Mouse (Mus musculus): ENCODE measurements around the gene Arhgef1.

Gene Arhgef1

DNA sequence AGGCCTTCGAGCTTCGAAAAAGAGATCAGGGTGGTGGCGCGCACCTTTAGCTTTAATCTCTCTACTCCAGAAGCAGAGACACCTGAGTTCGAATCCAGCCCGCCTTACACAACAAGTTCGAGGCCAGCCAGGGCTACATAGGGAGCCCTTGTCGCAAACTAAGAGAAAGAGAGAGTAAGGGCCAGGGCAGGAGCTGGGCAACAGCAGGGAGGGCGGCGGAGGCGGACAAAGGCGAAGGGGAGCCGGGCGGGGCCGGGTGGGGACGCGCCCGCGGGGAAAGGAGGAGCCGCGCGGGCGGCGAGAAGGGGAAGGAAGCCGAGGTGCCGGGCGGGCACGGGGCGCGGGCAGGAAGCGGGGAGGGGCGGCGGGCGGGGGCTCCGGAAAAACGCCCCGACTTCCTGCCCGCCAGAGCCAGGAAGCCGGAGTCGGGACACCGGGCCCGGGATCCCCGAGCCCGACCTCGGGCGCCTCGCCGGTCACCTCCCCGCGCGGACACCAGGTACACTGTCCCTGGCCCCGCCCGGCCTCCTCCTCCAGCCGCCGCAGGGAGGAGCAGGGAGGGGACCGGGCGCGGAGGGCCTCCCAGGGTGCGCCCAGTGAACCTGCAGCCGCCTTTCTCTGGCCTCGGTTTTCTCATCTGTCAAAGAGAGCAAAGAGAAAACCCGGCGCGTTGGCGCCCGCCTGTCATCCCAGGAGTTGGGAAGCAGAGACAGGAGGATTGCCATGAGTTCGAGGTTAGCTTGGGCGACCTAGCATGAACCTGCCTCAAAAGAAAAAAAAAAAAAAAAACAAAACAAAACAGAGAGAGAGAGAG lies at the start of gene Arhgef1:
TSS of gene Arhgef1 (plus strand) at position 283 of the 814 bp plus-strand sequence.
- in situ Hi-C loops (cut with MboI) = loop anchor here (5.0 kb wide), 1 partner anchor 64 kb away; no protein-coding TSS in a partner anchor

DNA sequence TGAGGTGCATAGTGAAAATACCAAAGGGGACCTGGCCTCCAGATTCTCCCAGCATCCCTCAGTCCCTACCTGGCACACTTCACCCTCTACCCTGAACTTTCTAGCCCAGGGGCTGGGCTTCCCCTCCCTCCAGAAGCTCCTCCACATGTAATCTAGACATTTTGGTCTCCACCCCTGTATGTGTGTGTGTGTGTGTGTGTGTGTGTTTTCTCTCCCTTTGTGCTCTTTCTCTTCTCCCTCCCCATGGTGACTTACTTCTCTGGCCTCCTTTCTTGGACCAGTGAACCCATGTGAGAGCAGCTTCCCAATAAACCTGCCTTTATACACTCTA lies 49.5 kb upstream of the Arhgef1 start:
- in situ Hi-C loops (cut with MboI) = no loop called here

DNA sequence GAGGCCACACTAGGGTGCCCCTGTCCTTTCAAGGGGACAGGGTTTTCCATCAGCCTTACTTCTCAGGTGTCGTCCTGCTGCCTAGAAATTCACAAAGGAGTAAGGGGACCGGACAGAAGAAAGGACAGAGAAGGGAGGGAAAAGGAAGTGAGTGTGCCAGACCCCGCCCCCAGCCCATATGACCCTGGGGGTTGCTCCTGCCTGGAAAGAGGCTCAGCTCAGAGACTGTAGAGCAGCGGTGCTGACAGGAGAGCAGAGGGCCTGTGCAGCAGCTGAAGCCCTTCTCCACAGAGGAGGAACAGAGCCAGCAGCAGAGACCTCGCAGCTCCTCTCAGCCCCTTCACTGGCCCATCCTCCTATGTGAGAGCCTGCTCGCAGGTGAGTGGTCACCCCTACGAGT lies 49.0 kb upstream of the Arhgef1 start:
- in situ Hi-C loops (cut with MboI) = no loop called here

DNA sequence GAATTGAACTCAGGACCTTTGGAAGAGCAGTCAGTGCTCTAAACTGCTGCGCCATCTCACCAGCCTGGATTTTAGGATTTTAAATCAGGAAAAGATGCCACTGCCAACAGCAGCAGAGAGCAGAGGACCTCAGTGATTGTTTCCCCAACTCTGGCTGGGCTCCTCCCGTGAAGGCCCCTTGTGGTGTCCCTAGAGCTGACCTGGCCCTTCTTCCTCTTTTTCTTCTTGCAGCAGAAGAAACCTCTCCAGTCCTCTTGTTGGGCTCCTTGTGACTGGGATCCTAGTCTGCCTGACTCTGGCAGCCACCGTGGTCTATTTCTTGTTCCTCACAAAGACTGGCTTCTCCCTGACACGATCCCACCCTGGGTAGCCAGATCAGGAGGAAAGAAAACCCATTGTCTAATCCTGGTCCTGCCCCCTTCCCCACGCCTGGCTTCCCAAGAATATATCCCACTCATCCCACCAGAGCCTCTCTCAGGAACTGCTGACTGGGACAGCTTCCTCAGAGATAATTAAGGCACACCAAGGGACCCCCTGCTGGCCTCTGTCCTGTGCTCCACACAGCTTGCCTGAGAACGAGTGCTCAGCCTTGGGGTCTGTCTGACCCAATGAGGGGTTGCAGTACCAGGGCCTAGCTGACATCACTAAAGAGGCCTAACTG lies 46.1 kb upstream of the Arhgef1 start:
- in situ Hi-C loops (cut with MboI) = no loop called here

DNA sequence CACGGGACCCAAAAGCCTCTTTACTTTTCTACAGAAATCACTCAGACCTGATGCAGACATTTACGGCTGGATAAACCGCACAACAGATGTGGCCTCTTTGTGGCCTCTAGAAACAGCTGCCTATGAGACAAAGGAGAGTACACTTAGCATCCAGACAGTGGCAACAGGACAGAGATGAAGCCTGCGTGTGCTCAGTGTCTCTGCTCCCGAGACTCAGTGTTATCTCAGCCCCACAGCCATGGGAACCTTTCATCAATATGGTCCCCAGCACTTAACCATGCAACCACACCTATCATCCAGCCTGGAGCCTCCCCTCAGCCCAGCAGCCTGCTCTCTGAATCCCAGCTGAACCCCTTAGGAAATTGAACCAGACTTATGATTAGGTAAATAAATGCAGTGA lies 43.5 kb upstream of the Arhgef1 start:
- in situ Hi-C loops (cut with MboI) = no loop called here

DNA sequence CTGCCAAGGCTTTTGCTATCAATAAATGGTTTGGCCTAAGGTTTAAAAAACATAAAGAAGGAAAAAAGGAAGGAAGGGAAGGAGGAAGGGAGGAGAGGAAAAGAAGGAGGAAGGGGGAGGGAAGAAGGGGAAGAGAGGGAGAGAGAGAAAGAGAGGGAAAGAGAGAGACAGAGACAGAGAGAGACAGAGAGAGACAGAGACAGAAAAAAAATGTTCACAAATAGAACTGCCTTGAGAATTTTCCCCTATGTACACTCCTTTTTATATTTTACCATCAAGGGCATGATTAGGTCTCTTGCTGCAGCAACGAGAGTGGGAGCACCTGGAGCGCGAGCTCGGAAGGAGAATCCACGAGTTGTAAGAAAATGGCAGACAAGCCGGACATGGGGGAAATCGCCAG lies 40.8 kb upstream of the Arhgef1 start, which contains the start of gene Gm9844:
TSS of gene Gm9844 (plus strand) at position 301 of the 400 bp plus-strand sequence.
- in situ Hi-C loops (cut with MboI) = no loop called here

DNA sequence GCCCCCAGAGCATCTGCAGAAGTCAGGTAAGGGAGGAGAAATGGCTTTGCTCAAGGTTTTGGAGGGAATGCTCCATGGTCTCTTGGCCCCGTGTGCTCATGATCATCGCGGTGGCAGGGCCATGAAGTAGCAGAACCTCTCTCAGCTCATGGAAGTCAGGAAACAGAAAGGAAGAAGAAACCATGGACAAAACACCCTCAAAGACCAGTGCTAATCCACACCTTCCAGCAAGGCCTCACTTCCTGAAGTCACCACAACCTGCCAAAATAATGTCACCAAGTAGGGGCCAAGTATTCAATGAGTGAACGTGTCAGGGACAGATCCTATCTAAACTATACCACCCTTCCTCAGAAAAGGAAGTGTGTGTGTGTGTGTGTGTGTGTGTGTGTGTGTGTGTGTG lies 39.9 kb upstream of the Arhgef1 start:
- in situ Hi-C loops (cut with MboI) = no loop called here

DNA sequence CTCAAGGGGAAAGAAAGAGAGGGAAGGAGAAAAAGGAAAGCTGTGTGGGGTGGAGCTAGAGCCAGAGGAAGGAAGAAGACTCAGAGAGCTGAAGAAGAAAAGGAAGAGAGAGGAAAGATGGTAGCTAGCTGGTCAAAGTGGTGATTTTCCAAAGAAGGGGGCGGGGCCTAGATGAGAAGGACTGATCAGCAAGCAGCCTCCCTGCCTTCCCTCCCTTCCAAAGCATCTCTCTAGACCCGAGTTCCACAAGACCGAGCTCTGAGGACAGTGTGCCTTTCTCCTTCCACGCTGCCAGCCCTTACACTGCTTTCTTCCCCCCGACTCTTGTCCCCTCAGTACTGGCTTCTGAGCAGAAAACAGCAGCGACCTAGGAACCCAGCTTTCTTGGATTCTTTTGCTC lies 38.6 kb upstream of the Arhgef1 start:
- in situ Hi-C loops (cut with MboI) = no loop called here

DNA sequence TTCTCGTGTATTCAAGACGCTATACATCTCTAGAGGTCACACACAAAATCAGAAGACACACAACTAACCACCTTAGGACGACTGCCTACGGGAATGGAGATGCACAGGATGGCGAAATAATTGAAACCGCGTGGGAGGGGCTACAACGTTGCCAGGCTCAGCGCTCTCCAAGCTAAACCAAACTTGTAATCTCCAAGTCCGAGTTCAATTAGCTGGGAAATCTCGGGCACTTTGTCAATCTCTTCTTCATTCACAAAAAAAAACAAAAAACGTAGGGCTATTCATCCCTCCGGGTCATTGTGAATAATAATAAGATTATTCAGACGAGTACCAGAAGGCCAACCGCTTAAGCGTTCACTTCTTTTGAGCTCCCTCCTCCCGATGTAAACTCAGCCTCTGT lies 33.6 kb upstream of the Arhgef1 start:
- in situ Hi-C loops (cut with MboI) = no loop called here

DNA sequence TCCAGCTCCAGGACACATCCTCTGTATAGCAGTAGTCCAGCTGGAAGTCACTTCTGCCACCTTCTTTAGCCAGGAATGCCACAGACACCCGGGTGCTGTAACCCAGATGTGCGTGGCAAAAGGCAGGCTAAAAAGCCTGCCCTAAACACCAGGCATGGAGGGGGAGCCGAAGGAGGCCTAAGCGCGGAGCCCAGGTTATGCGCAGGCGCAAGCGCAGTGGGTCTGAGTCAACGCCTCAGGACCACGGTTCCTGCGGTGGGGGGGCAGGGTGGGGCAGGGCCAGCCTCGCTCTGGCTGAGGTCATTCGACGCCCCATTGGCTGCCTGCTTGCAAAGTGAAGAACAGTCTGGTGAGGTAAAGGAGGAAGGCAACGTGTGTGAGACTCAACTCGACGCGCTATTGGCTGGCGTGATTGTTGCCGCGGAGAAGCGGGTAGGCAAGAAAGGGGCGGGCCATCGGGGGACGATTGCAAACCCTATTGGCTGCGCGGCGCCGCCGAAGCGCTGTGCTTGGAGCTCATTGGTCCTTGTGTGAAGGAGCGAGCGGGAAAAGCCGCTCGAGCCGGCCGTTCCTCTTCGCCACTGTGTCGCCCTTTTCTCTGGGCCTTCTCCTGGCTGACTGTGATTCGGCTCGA lies 33.1 kb upstream of the Arhgef1 start, which contains the start of the genes Lypd4 and Dmrtc2:
TSS of gene Lypd4 (minus strand) at position 410 of the 634 bp plus-strand sequence.
TSS of gene Dmrtc2 (plus strand) at position 526 of the 634 bp plus-strand sequence.
- in situ Hi-C loops (cut with MboI) = no loop called here

DNA sequence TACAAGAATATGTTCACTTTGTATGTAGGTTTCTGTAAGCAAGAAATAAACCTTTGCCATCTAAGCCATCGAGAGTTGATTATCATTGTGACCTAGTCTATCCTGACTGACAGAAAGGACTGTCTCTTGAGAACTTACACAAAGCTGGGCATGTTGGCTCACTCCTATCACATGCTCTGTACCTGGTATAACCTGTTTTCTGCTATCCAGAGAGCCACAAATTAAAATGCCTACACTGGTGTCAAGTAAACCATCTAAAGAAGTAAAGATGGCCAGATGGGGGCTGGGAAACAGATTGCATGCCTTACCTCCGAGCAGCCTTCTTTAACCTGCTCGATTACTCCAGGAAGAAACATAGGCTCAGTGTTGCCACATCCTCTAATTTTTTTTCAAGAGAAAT lies 25.1 kb upstream of the Arhgef1 start:
- in situ Hi-C loops (cut with MboI) = no loop called here

DNA sequence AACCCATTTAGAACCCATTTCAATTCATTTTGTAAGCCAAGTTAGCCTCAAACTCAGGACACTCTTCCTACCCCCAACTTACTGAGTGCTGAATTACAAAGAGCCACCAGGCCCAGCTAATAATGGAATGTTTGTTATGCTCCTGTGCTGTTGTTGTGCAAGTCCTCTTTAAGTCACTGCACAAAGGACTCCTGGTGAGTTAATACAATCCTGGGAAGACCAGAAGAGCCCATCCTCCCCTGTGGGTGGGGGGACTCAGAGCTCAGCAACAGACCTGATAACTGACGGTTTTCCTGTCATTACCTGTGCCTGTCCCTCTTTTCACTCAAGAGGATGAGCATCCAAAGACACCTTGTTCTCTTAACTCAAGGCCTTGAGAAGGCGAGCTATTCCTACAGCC lies 23.1 kb upstream of the Arhgef1 start:
- in situ Hi-C loops (cut with MboI) = no loop called here

DNA sequence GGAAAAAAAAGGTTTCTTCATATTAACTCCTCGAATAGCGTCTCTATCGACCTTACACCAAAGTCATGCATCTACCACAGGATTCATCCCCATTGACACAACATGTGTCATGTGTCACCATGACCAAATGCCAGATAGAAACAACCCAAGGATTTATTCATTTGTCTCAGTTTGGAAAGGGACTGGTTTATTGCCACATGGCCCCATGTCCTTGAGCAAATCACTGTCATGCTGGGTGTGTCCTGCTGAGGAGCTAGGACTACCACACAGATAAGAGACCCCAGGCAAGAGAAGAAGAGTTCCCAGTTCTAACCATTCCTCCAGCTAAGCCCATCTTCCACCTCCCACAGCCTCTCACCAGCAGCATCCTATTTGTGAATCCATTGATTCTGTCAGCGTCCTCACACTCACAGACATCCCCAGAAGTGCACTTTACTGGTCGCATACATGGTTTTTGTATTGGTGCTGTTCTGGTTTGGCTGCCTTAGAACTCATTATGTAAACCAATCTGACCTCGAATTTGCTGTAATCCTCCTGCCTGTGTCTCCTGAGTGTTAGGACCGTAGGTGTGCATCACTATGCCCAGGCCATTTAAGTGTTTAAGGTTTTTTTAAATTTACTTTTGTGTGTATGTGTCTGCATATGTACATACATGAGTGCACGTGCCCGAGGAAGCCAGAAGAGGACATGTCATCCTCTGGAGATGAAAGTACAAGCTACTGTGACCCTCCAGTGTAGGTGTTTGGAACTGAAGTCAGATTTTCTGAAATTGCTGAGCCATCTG lies 20.1 kb upstream of the Arhgef1 start:
- in situ Hi-C loops (cut with MboI) = no loop called here

DNA sequence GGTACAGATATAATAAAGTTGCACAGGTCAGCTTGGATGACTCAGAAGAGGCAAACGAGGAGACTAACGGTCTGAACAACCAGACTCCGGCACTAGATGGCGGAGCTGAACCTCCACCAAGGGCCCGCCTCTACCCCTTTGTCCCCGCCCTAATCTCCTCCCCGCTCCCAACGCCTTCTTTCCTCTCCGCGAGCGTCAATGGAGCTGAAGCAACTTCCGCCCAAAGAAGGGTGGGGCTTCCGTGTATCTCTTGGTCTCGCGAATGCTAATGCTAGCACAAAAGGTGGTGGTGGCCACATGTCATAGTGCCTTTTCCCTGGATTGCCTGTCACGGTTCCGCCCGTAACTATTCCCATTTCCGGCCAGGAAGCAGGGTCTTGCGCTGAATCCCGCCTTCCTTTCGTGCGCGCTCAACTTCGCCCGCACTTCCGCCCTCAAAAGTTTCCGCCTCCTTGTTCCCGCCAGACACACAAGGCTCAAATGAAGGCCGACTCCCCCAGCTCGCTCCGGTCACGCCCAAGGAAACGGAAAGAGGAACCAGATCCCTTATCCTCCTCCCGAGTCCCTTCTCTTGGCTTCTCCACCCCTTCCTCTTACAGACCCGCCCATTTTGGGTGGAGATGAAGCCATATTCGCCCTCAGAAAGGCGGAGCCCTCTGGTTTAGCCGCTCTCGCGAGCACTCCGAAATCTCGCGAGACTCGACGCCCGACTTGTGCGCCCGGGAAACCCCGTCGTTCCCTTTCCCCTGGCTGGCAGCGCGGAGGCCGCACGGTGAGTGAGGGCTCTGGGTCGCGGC lies 18.6 kb upstream of the Arhgef1 start, which contains the start of gene Rps19:
TSS of gene Rps19 (plus strand) at position 476 of the 797 bp plus-strand sequence.
- in situ Hi-C loops (cut with MboI) = no loop called here

DNA sequence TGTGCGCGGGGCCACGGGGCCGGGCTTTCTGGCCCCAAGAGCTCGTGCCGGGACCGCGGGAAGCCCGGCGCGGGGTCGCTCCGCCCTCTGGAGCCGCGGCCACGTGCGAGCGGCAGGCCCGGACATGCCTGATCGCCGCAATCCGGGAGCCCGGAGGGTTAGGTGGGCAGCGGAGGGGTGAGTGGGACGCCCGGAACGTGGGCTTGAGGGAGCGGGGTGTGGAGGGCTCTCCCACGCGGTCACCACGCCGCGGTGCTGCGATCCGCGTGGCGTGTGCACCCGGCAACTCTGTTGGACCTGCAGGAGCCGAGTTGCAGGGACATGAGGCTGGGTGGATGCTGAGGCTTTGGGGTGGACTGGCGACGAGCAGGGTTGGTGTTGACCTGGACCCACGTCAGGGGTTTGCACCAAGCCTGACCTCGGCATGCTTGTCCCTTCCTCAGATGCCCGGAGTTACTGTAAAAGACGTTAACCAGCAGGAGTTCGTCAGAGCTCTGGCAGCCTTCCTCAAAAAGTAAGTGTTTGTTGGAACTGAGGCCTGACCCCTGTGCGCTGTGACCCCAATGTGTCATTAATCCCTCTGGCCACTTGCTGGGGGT lies 17.9 kb upstream of the Arhgef1 start:
- in situ Hi-C loops (cut with MboI) = no loop called here

DNA sequence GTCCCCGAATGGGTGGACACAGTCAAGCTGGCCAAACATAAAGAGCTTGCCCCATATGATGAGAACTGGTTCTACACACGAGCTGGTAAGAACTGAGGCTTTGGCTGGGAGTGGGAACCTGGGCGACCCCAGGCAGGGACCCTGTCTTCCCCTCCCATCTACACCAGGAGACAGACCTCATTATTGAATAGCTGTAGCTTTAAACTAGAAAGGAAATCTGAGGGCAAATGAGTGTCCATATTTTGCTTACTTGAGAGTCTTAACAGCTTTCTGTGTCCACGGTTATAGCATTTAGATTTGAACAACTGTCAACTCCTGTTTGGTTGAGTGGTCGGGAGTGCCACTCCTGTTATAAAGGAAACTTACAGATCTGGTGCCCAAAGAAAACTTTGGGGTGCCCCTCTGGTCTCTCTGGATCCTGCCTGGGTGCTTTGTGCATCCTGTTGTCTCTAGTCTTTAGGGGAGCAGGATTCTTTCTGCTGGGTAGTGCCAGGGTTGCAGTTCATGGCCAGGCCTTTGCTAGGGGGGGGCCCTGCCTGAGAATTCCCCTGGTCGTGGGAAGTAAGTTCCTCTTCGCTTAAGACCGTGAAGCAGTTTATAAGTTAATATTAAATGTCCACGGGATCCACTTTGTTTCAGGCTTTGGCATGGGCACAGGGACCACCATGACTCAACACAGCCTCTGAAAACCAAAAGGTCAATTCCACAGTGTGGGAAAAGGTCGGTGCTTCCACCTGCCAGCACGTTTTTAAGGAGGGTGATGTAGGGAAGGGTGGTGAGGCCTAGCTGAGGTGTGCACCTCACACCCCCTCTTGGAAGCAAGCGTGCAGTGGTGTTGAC lies 17.0 kb upstream of the Arhgef1 start:
- in situ Hi-C loops (cut with MboI) = no loop called here

DNA sequence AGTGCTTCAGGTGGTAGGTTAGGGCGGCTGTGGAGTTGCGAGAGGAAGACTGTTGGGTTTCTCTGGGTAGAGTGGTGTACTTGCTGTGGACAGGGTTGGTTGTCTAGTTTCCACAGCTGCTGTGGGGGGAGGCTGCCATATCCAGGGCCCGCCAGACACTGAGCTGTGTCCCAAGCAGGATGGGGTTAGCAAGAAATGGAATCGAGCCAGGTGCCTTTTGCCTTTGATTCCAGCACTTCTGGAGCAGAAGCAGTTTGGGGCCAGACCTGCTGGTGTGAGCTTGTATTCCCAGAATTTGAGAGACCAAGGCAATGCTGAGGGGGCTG lies 16.4 kb upstream of the Arhgef1 start:
- in situ Hi-C loops (cut with MboI) = no loop called here

DNA sequence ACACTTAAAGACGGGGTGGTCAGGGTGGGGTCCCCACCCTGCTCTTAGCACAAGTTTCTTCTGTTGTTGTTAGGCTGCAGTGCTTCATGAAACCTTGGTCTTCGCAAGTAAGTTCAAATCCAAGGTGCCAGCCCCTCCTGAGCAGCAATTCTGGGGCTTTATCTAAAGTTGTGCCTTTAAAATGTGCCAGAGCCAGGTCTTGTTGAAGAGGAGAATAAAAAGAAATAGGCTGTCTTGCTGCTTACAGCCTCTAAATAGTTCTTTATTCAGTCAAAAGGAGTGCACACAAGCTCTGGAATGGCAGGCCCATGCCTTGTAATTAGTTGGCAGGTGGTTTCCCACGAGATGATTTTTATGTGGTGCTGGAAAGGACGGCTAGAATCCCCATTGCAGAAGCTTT lies 15.6 kb upstream of the Arhgef1 start:
- in situ Hi-C loops (cut with MboI) = no loop called here

DNA sequence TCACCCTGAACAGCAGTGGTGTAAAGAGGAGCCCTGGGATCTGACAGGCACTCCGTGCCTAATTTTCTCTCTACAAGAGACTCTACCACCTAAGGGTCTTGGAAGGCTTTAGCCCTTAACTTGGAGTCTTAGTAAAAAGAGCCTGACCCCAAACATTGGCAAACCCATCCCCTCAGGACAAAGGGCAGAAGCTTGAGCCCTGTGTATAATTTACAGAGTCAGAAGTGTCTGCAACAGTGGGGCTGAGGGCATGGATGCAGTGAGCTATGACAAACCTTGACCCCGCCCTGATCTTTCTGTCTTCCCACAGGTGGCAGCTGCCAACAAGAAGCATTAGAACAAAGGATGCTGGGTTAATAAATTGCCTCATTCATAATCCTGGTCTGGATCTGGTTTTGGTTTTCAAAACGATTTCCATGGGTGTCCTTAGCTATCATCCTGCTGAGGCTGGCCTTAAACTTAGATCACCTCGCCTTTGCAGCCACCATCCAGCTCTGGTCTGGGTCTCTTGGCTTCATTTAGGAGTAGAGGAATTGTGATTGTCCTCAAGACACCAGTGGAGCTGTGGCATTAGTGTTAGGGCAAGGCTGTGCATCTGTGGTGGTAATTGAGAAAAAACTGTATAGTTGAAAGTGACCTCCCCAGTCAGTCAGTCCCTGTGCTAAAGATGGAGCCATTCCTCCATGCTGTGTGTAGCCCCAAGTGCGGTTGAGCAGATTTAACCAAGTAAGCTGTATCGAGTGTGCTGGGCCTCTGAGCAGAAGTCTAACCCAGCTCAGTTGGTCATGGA lies 13.1 kb upstream of the Arhgef1 start:
- in situ Hi-C loops (cut with MboI) = no loop called here
